Mouse (Mus musculus) heart, postnatal 10 days (tissue): ENCODE measurements around the gene Six5. TPM values are rescaled to one million over a fixed set of nuclear protein-coding genes. Genes with fewer than 3 reads are reported as not detected.
"Not testable (repeated sequence)": the region's sequence is repeated elsewhere in the genome, so short reads cannot be mapped to it uniquely, and the experiment has no call there.

Source experiments
- DNase-seq, 2 experiments: peaks; one replicate each; pipeline ENCODE4 v3.0.0; 2021
- intact Hi-C: fragments of 180-260 bp; cut with DNase I; formaldehyde crosslinking; loops from one replicate; pipeline ENCODE4 v1.15.1; 2025
- total RNA-seq, 2 experiments: library from RNA; stranded (reverse); gene quantifications; 2 replicates each; pipeline ENCODE4 v1.2.3; 2021

The Six5 gene
- total RNA-seq: 10 to 100 TPM in 1 of 2 experiments, 1 to 10 TPM in 1; 7.9 to 11.2 TPM

DNA sequence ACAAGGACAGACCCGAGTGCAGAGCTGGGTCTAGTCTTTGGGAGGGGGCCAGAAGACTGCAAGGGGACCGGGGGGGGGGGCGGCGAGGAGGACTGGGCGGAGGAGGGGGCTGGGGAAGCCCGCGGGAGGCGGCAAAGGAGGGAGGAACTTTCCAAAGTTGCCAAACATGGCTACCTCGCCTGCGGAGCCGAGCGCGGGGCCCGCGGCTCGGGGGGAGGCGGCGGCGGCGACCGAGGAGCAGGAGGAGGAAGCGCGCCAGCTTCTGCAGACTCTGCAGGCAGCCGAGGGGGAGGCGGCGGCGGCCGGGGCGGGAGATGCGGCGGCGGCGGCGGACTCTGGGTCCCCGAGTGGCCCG, at the start of gene Six5:
Six5 (plus strand) TSS at position 124 of the 355 bp plus-strand sequence.
- peak in 1 of 2 experiments; percentile 73 for DNase-seq
- intact Hi-C loops: no loop called here

DNA sequence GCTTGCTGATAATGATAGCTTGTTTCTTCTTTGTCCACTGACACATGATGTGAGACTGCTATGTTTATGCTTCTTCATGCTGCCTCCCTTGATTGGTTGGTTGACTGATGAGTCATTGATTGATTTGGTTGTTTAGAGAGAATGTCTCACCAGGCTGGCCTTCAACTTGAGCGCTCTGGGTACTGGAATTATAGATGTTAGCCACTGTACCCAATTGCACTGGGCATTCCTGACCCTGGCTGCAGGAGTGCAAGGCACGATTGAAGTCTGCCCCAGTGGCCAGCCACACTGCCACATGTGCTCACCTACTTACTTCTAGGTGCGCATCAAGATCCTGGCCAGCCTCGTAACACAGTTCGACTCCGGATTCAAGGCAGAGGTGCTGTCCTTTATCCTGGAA, 49.8 kb upstream of the Six5 start:
- no peak for DNase-seq
- intact Hi-C loops: no loop called here

DNA sequence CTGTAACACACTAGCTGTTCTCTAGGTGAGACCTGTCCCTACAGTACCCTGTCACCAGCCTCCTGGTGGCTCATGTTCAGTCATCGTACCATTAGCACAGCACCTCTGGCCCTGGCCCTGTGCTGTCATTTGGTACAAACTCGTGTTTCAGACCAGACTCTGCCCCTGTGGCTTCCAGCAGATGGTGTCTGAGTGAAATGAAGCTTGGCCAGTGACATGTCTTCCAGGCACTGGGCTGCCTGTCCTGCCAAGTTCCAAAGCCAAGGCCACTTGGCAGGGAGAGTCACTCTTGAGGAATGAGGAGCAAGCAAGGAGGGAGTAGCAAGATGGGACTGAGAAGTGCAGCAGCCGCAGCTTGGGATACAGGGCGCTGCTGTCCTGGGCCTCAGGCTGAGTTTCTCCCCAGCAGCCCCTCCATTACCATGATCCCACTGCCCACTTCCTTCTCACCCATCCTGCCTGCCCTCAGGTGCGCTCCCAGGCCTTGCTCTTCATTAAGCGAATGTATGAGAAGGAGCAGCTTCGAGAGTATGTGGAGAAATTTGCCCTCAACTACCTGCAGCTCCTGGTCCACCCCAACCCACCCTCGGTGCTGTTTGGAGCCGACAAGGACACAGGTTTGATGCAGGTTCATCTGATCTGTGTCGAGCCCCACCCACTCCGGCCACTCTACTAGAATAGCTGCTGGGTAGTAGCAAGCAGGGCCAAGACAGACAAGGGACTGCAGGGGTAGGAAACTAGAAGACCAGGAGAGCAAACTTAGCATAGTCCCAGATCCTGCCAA, 47.9 kb upstream of the Six5 start:
- intact Hi-C loops: no loop called here
- DNase-seq: peak in 1 of 2 experiments; percentile 32

DNA sequence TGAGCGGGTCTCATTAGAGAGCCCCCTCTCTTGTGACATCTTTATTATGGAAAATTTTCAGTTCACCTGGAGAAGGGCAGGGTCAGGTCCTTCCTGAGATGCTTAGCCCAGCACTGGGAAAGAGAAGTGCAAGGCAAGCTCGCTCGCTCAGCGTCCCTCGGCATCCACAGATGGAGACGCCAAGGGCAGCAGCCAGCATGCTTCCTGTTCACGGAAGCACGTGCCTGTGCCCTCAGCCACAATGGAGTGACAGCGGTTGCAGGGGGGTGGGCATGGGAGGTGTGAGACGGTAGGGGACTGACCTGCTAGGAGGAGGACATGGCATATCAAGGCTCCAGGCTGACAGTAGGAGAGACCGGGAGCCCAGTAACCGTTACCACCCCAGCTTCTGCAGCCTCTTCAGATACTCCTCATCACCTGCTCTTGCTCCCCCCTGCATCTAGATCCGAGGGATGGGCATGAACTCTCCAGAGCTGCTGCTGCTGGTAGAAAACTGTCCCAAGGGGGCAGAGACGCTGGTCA, 46.3 kb upstream of the Six5 start:
- DNase-seq: no peak
- intact Hi-C loops: no loop called here

DNA sequence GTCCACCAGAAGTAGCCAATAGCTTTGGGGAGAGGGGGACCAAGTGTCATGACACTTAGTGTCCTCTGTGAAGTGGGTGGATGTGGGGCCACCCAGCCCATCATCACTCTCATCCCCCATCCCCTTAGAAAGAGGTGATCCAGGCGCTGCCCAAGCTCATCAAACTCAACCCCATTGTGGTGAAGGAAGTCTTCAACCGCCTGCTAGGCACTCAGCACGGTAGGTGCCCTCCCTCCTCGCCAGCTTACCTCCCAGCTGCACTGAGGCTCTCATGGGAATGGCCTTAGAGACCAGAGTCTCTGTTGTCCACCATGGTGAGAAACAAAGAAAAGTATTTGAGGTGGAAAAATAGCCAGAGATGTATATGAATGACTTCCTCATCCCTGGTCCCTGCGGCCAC, 45.1 kb upstream of the Six5 start:
- DNase-seq: no peak
- intact Hi-C loops: no loop called here

DNA sequence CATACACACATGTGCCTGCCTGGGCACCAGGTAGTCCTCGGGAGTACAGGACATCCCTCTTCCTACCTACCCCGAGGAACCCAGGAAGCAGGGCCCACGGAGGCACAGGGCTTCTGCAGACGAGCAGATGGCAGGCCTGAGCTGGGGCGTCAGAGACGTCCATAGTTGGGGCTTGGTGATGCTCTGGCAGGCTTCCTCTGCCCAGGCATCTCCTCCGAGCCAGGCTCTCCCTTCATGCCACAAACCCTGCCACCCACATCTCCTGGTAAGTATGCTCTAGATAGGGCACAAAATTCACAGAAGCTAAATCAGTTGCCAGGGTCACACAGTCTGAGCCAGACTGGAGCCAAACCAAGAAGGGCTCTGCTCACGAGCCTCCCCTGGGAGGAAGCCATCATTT, 44.2 kb upstream of the Six5 start:
- intact Hi-C loops: no loop called here
- no peak for DNase-seq

DNA sequence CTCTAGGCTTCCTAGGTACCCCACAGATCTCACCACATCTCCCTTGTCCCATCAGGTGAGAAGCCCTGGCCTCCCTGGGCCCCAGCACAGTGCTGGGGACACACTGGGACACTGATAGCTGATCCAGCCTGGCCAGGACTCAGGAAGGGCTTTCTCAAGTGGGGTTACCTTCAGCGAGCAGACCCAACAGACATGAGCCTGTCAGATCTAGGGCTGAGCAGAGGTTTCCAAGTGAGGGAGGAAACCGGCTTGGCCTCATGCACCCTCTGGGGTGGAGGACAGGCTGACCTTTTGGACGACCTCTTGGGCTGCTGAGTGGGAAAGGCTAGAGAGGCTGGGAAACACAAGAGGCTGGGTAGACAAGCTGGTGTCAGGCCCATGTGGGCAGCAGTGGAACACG, 43.2 kb upstream of the Six5 start:
- no peak for DNase-seq
- intact Hi-C loops: no loop called here

DNA sequence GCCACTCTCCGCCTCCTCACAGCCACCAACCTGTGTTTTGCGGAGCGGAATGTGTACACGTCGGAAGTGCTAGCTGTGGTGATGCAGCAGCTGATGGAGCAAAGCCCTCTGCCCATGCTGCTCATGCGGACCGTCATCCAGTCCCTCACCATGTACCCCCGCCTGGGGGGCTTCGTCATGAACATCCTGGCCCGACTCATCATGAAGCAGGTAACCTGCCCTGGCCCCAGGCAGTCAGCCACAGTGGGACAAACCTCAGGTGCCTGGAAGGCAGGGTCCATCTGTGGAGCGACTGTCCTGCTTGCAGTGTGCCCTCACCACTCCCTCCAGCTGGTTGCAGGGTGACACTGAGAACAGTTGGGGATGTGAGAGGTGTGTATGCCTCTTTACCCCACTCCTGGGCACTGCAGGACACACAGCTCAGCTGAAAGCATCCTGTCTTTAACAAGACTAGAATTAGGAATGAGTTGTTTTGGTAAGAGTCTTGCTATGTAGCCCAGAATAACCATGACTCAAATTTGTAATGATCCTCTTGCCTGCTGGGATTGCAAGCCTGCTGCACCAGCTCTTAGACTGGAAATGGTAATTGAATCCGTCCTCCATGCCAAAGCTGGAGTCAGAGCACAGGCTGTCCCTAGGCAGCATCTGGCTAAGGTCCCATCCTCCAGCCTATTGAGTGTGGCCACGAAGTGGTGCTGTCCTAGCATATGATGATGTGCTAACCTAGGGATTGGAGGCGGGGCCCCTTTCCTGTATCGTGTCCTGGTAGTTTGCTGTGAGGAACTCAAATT, 41.9 kb upstream of the Six5 start:
- intact Hi-C loops: no loop called here
- no peak for DNase-seq

DNA sequence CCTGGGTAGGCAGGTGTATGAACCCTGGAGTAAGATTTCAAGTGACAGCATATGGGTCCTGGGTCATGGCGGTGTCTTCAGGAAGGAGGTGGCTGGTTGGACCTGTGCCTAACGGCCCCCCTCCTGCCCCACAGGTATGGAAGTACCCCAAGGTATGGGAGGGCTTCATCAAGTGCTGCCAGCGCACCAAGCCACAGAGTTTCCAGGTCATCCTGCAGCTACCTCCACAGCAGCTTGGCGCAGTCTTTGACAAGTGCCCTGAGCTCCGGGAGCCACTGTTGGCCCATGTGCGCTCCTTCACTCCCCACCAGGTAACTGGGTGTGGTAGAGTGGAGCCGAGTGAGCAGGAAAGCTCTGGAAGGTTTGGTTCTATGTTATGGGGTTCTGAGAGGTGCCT, 41.3 kb upstream of the Six5 start:
- intact Hi-C loops: no loop called here
- DNase-seq: no peak

DNA sequence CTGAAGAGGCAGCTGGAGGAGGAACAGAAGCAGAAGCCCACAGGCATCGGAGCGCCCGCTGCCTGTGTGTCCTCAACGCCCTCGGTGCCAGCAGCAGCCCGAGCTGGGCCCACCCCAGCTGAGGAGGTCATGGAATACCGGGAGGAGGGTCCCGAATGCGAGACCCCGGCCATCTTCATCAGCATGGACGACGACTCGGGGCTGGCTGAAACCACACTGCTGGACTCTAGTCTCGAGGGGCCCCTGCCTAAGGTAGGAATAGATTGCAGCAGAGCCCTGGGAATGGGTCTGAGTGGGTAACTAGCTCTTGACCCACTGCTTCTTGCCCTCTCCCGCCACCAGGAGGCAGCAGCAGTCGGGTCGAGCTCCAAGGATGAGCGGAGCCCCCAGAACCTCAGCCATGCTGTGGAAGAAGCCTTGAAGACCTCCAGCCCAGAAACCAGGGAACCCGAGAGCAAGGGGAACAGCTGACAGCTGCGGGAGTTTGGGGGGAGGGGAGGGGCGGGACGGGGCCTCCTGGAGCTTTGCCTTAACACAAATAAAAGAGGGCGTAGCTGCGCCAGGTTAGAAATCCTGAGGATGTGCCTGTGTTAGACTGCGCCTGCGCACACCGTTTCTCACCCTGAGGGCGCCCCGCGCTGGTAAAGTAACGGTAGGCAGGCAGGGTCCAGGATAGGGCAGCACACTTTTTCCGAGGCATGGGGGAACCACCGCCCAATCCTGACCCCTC, 40.2 kb upstream of the Six5 start, which contains the start of gene Rsph6a:
Rsph6a (plus strand) TSS at position 644 of the 730 bp plus-strand sequence.
- peak; percentile 38 to 67 for DNase-seq
- intact Hi-C loops: no loop called here

DNA sequence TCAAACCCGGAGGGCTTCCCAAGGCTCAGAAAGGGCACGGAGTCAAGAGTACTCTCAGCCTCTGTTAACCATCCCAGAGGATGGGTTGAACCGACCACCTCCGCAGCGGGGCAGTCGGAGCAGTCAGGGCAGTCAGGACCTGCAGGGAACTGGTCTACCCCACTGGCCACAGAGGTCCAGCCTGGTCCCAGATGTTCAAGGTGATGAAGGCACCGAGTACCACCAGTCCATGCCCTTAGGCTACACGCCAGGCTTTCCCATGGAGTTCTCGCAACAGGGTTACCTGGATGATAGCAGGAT, 39.7 kb upstream of the Six5 start:
- DNase-seq: no peak
- intact Hi-C loops: no loop called here

DNA sequence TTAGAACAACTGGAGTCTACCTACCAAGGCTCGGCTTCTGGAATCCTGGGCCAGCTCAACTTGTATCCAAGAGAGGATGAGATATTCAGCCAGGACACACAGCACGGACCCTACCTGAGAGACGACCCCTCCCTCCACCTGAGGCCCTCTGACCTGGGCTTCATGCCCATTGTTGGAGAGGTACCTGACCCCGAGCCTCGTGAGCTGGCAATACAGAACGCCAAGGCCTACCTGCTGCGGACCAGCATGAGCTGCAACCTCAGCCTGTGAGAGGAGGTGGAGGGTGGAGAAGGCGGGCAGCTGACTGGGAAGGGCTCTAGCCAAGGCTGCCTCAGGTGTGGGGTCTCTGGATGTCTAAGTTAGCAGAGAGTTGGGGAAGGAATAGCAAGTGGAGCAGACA, 39.3 kb upstream of the Six5 start:
- no peak for DNase-seq
- intact Hi-C loops: no loop called here

DNA sequence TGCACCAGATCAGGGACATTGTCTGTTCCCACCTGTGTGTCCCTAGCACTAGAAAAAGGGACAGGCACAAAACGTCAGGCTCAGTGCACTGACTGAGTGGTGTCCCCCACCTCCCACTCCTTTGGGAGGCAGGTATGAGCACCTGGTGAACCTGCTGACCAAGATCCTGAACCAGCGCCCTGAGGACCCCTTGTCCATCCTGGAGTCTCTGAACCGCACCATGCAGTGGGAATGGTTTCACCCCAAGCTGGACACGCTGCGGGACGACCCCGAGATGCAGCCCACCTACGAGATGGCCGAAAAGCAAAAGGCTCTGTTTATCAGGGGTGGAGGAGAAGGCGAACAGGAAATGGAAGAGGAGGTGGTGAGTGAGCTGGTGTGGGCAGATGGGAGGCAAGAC, 37.0 kb upstream of the Six5 start:
- intact Hi-C loops: no loop called here
- no peak for DNase-seq

DNA sequence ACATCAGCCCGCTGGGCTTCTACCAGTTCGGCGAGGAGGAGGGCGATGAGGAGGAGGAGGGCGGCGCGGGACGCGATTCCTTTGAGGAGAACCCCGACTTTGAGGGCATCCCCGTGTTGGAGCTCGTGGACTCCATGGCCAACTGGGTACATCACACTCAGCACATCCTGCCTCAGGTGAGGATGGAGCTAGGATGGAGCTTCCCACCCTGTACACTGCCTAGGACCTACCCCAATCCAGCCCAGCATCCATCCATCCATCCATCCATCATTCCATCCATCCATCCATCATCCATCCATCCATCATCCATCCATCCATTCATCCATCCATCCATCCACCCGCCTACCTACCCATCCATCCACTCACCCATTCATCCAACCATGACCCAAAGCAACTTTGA, 28.5 kb upstream of the Six5 start:
- intact Hi-C loops: no loop called here
- no peak for DNase-seq

DNA sequence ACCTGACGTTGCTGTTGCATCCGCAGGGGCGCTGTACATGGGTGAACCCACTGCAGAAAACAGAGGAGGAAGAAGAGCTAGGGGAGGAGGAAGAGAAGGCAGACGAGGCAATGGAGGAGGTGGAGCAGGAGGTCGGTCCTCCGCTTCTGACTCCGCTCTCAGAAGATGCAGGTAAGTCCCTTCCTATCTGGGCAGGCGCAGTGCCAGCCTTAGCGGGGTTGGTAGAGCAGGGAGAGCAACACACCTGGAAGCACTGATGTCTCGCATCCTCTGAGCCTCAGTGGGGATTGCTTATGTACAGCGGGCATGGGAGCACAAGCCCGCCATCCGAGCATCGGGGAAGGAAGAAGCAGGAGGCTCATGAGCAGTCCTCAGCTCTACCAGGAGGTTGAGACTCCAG, 27.3 kb upstream of the Six5 start:
- intact Hi-C loops: no loop called here
- DNase-seq: no peak

DNA sequence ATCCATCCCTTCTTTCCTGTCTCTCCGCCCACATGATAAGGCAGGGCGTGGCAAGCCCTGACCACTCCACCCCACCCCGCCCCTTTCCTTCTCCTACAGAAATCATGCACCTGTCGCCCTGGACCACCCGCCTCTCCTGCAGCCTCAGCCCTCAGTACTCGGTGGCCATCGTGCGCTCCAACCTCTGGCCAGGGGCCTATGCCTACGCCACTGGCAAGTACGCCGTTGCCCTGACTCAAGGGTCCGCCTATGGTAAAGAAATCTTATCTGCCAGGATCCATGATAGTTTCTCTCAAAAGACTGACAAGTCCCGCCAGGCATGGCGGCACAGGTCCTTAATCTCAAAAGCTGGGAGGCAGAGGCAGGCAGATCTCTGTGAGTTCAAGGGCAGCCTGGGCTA, 26.5 kb upstream of the Six5 start:
- no peak for DNase-seq
- intact Hi-C loops: loop anchor here (2.0 kb wide), 1 partner anchor 83 kb away; no protein-coding TSS in a partner anchor

DNA sequence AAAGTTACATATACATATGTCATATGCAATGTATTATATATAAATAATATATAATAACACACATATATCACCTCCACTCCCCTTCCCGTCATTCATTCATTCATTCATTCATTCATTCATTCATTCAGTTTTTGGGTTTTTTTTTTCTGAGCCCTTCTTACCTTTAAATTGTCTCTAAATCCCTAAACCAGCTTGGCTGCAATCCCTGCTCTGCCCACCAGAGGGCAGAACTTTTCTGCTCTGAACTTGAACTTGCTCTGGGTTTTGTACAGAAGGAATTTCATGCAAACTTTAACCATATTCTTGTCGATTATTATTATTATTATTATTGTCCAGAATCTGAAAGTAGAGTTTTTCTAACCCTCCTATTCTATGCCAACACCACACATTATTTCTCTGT, 25.7 kb upstream of the Six5 start:
- peak; percentile 72 to 85 for DNase-seq
- intact Hi-C loops: loop anchor here (1.0 to 2.0 kb wide), 2 partner anchors 25 to 82 kb away; no protein-coding TSS in a partner anchor

DNA sequence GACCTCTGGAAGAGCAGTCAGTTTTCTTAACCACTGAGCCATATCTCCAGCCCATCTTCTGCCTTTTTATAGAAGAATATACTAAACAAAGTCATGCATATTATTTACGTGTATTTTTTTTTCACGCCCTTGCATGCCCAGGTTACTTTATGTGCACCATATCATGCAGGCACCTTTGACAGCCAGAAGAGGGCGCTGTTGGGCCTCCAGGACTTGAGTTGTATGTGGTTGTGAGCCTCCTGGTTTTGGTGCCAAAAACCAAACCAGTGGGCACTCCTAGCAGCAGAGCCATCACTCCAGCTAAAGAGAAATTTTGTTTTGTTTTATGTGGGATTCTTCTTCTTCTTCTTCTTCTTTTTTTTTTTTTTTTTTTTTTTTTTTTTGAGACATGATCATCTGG, 24.9 kb upstream of the Six5 start:
- no peak for DNase-seq
- intact Hi-C loops: loop anchor here (1.0 to 2.0 kb wide), 2 partner anchors 24 to 81 kb away; no protein-coding TSS in a partner anchor

DNA sequence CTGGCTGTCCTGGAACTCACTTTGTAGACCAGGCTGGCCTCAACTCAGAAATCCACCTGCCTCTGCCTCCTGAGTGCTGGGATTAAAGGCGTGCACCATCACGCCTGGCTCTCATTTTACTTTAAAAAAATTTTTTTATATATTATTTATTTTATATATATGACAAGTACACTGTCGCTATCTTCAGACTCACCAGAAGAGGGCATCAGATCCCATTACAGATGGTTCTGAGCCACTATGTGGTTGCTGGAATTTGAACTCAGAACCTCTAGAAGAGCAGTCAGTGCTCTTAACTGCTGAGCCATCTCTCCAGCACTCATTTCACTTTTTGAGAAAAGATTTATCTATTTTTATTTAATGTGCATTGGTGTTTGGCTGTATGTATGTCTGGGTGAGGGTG, 23.4 kb upstream of the Six5 start:
- intact Hi-C loops, DNase-seq: not testable (repeated sequence)

DNA sequence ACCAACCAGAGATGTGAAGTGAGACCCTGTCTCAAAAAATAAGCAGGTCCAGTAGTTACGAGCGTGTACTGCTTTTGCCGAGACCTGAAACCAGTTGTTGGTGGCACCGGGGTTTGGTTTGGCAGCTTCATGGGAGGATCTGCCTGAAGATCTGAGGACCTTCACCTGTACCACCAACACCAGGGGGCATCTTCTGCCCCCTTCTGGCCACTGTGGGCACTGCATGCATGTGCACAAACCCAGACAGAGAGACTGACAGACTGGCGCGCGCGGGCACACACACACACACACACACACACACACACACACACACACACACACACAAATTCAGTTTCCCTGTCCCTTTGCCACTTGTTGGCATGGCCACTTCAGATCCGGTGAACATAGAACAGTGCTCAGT, 20.9 kb upstream of the Six5 start:
- peak in 1 of 2 experiments; percentile 57 for DNase-seq
- intact Hi-C loops: no loop called here

DNA sequence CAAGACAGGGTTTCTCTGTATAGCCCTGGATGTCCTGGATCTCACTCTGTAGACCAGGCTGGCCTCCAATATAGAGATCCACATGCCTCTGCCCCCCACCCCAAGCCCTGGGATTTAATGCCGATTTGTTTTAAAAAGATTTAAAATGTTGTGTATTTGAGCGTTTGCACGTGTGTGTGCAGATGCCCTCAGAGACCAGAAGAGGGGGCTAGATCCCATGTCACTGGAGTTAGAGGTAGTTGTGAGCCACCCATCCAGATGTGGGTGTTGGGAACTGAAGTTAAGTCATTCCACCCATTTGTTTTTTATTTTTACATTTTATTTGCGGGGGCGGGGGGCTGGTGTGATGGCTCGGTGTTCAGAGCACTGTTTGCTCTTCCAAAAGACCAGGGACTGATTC, 19.9 kb upstream of the Six5 start:
- intact Hi-C loops: no loop called here
- no peak for DNase-seq
